Mouse (Mus musculus): Measurements from ENCODE around the gene Ankrd23.

Ankrd23 gene

GRCm38 (mm10) chr1:36545382-36545781, 8.7 kb upstream of the Ankrd23 start:
- no peak for DNase-seq (ENCODE audit: low spot score in 2 of 2)

- DNase-seq (ENCODE audit: low spot score in 2 of 2): no peak
Observed at GRCm38 (mm10) chr1:36542925-36543324, 6.2 kb upstream of the Ankrd23 start.

- DNase-seq (ENCODE audit: low spot score in 2 of 2): no peak
Observed at GRCm38 (mm10) chr1:36541844-36542243, 5.2 kb upstream of the Ankrd23 start.

- DNase-seq (ENCODE audit: low spot score in 2 of 2): no peak
Observed at GRCm38 (mm10) chr1:36540807-36541206, 4.1 kb upstream of the Ankrd23 start.

GRCm38 (mm10) chr1:36540132-36540531, 3.4 kb upstream of the Ankrd23 start:
- no peak for DNase-seq (ENCODE audit: low spot score in 2 of 2)

- no peak for DNase-seq (ENCODE audit: low spot score in 2 of 2)
Observed at GRCm38 (mm10) chr1:36539186-36539585, 2.5 kb upstream of the Ankrd23 start, which contains the start of gene Gm42417. Gm42417 (minus strand) TSS chr1:36539429.

GRCm38 (mm10) chr1:36538727-36539126, 2.0 kb upstream of the Ankrd23 start:
- DNase-seq (ENCODE audit: low spot score in 2 of 2): no peak

GRCm38 (mm10) chr1:36536397-36536728, 320 bp downstream of the Ankrd23 start:
- no peak for DNase-seq (ENCODE audit: low spot score in 2 of 2)

GRCm38 (mm10) chr1:36535477-36536396, 946 bp downstream of the Ankrd23 start:
- DNase-seq (ENCODE audit: low spot score in 2 of 2): no peak

GRCm38 (mm10) chr1:36534595-36535058, 2.1 kb downstream of the Ankrd23 start:
- DNase-seq (ENCODE audit: low spot score in 2 of 2): no peak

- DNase-seq (ENCODE audit: low spot score in 2 of 2): no peak
Observed at GRCm38 (mm10) chr1:36533546-36533945, 3.1 kb downstream of the Ankrd23 start.

- no peak for DNase-seq (ENCODE audit: low spot score in 2 of 2)
Observed at GRCm38 (mm10) chr1:36531461-36531860, 5.2 kb downstream of the Ankrd23 start.

GRCm38 (mm10) chr1:36530962-36531361, 5.7 kb downstream of the Ankrd23 start:
- no peak for DNase-seq (ENCODE audit: low spot score in 2 of 2)

GRCm38 (mm10) chr1:36530485-36530884, 6.2 kb downstream of the Ankrd23 start:
- no peak for DNase-seq (ENCODE audit: low spot score in 2 of 2)

- no peak for DNase-seq (ENCODE audit: low spot score in 2 of 2)
Observed at GRCm38 (mm10) chr1:36529875-36530274, 6.8 kb downstream of the Ankrd23 start.

GRCm38 (mm10) chr1:36529274-36529673, 7.4 kb downstream of the Ankrd23 start:
- DNase-seq (ENCODE audit: low spot score in 2 of 2): no peak

- peak in 1 of 2 experiments; percentile 12 for DNase-seq (ENCODE audit: low spot score in 2 of 2)
Observed at GRCm38 (mm10) chr1:36528351-36528750, 8.3 kb downstream of the Ankrd23 start.

- no peak for DNase-seq (ENCODE audit: low spot score in 2 of 2)
Observed at GRCm38 (mm10) chr1:36526903-36527302, 9.8 kb downstream of the Ankrd23 start.

- DNase-seq (ENCODE audit: low spot score in 2 of 2): no peak
Observed at GRCm38 (mm10) chr1:36525774-36526173, 10.9 kb downstream of the Ankrd23 start.

- DNase-seq (ENCODE audit: low spot score in 2 of 2): no peak
Observed at GRCm38 (mm10) chr1:36524058-36524457, 12.6 kb downstream of the Ankrd23 start.

GRCm38 (mm10) chr1:36523332-36524013, 13.2 kb downstream of the Ankrd23 start:
- DNase-seq (ENCODE audit: low spot score in 2 of 2): no peak

GRCm38 (mm10) chr1:36522210-36522609, 14.5 kb downstream of the Ankrd23 start:
- DNase-seq (ENCODE audit: low spot score in 2 of 2): no peak

GRCm38 (mm10) chr1:36519626-36520025, 17.1 kb downstream of the Ankrd23 start:
- DNase-seq (ENCODE audit: low spot score in 2 of 2): no peak
